Mouse (Mus musculus): ENCODE measurements around the gene Timm8b. TPM values are rescaled to one million over a fixed set of nuclear protein-coding genes. Genes with fewer than 3 reads are reported as not detected.

The Timm8b gene
- polyA plus RNA-seq, 1 experiment from 2014 or later, result 340 TPM

DNA sequence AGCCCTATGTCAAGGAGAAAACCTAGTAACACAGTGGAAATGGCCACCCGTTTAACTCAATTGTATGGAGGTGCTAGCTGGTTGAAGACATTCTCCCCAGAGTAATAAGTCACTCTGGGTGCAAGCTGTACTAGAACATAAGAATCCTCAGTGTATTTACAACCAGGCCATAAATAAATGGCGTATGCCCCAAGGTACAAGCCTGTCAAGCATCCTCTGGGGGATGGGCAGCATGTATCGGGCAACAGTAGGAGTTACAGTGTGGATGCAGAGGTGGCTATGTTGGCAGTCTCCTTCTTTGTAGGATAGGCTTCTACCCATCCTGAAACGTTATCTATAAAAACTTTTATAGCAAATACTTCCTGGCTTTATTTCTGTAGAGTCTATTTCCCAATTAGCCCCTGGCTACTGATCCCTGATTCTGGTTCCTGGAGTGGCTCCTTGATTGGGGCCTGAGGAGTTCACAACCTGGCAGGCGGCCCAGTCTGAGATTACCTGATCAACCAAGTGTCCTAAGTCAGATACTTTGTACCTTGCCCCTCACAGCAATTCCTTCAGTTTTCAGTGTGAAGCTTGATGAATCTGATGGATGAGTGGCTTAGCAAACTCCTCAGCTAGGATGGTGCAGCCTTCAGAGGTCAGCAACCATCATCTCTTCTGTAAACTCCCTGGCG is 18.4 kb upstream of the Timm8b start:
- Histone ChIP-seq H3K9me3 (replicated peaks) (no peaks in the 10 kb centered on the region), H3K27me3 (ENCODE audit: low read depth, poor library complexity, severe bottlenecking) (no peaks in the 10 kb centered on the region), H3K4me1 (peaks cover 4% of the 10 kb centered on the region), H3K4me3 (no peak overlapping the region), H3K36me3 (no peaks in the 10 kb centered on the region), H3K27ac (replicated peaks) (no peak overlapping the region)
- DNase-seq (ENCODE audit: low spot score), result no peak
- WGBS, result 84% methylated on average over 6 of the region's 6 CpGs

DNA sequence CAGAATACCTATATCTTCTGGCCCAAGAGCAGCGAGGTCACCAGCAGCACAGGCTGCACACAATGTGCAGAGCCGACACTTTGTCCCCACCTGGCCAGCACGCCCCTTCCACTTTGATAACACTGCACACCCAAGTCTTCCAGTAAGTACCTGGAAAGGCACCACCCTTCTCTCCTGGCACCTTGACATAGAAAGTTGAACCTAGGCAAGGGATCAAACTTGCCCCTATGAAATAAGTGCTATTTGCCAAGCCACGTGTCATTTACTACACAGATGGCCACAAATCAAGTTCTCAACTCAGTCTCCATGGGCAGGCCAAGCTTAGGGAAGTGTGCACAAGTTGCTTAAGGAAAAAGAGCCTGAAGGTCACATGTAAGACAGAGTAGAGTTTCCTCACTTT is 16.8 kb upstream of the Timm8b start:
- no peaks in the 10 kb centered on the region for H3K36me3 ChIP-seq
- WGBS, result 86% methylated on average over 4 of the region's 4 CpGs
- H3K27me3 ChIP-seq (ENCODE audit: low read depth, poor library complexity, severe bottlenecking), result no peaks in the 10 kb centered on the region

DNA sequence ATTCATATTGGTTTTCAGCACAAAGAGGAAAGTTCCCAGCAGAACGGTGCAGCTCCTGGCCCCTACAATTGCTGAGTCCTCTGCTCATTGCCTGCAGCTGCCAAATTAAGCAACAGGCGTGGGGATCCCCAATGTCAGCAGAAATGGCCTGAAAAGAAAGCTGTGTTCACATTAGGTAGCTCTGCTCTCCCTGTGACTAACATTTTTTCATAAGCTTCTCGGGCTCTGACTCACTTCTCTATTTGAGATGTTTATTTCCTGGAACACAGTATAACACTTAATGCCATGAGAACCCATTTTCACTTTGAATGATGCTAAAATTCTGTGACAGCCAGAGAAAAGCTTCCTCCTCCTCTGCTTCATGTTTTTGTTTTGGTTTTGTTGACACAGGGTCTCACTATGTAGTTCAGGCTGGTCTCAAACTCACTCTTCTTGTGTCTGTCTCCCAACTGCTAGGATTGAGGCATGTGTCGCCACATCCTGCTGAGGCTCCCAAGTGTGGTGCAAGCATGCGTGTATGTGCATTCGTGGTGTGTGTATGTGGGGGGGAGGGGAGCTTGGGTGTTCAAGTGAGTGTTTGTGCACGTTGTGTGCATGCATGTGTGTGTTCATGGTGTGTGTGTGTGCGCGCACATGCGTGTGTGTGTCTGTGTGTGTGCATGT is 12.7 kb upstream of the Timm8b start:
- no peak for DNase-seq (ENCODE audit: low spot score)
- 79% methylated on average over 10 of the region's 10 CpGs for WGBS
- no peaks in the 10 kb centered on the region for H3K4me1 ChIP-seq
- no peaks in the 10 kb centered on the region for H3K27me3 ChIP-seq (ENCODE audit: low read depth, poor library complexity, severe bottlenecking)
- H3K9me3 ChIP-seq (replicated peaks), result no peaks in the 10 kb centered on the region
- H3K36me3 ChIP-seq, result peaks cover 11% of the 10 kb centered on the region
- no peak overlapping the region for H3K4me3 ChIP-seq
- no peak overlapping the region for H3K27ac ChIP-seq (replicated peaks)

More for the DNA sequence above, 16.8 kb upstream of the Timm8b start:
- Histone ChIP-seq H3K27ac (replicated peaks) (no peak overlapping the region), H3K4me1 (no peaks in the 10 kb centered on the region), H3K9me3 (replicated peaks) (no peaks in the 10 kb centered on the region), H3K4me3 (no peak overlapping the region)
- DNase-seq (ENCODE audit: low spot score), result no peak

DNA sequence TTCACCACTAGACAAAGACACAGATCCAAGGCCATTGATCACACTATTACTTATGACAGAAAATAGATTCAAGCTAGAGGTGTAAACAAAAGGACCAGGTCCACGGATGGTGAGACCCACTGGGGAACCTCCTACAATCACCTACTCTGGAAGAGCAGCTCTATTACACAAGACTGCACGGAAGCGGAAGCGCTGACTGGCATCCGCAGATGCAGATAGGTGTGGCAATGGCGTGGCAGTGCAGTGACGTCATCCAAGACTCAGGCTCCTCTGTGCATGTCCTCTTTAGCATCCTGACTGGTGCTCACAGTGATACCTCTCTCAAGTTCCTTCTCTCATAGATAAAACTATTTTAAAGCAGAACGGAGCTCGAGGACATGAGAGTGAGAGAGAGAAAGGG is 10.8 kb upstream of the Timm8b start:
- Histone ChIP-seq H3K27ac (replicated peaks) (no peak overlapping the region), H3K36me3 (peaks cover 31% of the 10 kb centered on the region), H3K4me1 (no peaks in the 10 kb centered on the region), H3K4me3 (no peak overlapping the region), H3K9me3 (replicated peaks) (no peaks in the 10 kb centered on the region), H3K27me3 (ENCODE audit: low read depth, poor library complexity, severe bottlenecking) (no peaks in the 10 kb centered on the region)
- DNase-seq (ENCODE audit: low spot score), result no peak
- 90% methylated on average over 9 of the region's 9 CpGs for WGBS

DNA sequence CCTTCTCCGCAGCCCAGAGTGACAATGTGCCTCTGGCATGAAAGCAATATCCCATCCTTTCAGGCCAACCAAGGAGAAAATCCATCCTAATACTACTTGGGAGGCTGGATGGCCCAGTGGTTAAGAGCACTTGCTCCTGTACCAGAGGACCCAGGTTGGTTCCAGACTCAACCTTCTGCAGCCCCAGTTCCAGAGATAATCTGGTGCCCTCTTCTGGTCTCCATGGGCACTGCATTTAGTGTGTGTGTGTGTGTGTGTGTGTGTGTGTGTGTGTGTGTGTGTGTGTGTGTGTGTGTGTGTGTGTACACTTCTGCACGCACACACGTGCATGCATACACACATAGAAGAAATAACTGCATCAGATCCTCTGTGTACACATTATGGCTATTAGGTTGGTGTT is 10.2 kb upstream of the Timm8b start:
- Histone ChIP-seq H3K27me3 (ENCODE audit: low read depth, poor library complexity, severe bottlenecking) (no peaks in the 10 kb centered on the region), H3K27ac (replicated peaks) (no peak overlapping the region), H3K9me3 (replicated peaks) (no peaks in the 10 kb centered on the region), H3K4me1 (no peaks in the 10 kb centered on the region), H3K4me3 (no peak overlapping the region), H3K36me3 (peaks cover 37% of the 10 kb centered on the region)
- DNase-seq (ENCODE audit: low spot score), result peak; percentile 27
- WGBS, result 69% methylated on average over 3 of the region's 3 CpGs

DNA sequence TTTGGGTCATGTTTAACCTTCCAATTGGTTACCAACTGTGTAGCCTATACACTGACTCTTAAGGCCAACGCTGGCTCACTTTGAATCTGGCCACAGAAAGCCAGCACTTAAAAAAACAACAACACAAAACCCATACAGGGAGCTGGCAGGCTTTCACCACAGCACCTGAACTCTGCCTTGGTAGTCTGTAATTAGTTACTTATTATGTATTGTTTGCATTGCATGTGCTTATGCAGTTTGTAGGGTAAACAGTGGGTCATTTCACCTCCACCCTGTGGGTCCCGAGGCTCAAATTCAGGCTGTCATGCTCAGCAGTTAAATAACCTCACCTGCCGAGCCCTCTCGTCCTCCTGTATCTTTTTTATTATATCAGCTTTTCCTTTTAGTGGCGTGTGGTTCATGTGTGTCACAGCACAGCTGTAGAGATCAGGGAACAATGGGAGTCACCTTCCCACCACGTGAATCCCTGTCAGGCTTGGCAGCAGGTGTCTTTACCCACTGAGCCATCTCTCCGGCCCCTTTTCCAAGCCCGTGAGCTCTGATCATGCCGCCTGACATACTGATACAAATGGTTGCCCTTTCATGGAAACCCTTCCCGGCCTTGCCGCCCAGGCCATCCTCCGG is 8.8 kb upstream of the Timm8b start:
- Histone ChIP-seq H3K27ac (replicated peaks) (no peak overlapping the region), H3K4me1 (no peaks in the 10 kb centered on the region), H3K27me3 (ENCODE audit: low read depth, poor library complexity, severe bottlenecking) (no peaks in the 10 kb centered on the region), H3K4me3 (no peak overlapping the region), H3K9me3 (replicated peaks) (no peaks in the 10 kb centered on the region), H3K36me3 (peaks cover 51% of the 10 kb centered on the region)
- WGBS, result 81% methylated on average over 12 of the region's 12 CpGs
- DNase-seq (ENCODE audit: low spot score), result no peak

DNA sequence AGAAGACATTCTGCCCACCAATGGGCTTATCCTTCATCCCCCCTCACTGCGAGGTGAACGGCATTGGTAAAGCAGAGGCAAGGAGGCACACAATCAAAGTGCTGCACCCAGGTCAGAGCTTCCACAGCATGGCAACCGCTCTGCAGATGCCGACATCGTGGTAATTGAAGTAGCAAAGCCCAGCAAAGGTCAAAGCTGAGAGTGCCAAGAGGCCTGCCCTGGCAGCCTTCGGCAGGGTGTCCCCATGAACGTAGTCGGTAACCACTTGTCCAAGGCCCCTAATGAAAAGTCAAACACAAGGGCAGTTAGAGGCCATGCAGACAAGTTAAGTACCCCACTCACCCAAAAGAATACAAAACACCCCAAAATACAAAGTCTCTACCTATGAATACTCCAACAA is 6.7 kb upstream of the Timm8b start:
- Histone ChIP-seq H3K4me1 (peaks cover 7% of the 10 kb centered on the region), H3K36me3 (peaks cover 59% of the 10 kb centered on the region), H3K27me3 (ENCODE audit: low read depth, poor library complexity, severe bottlenecking) (no peaks in the 10 kb centered on the region), H3K9me3 (replicated peaks) (no peaks in the 10 kb centered on the region), H3K4me3 (no peak overlapping the region), H3K27ac (replicated peaks) (no peak overlapping the region)
- WGBS, result 96% methylated on average over 8 of the region's 8 CpGs
- DNase-seq (ENCODE audit: low spot score), result no peak

DNA sequence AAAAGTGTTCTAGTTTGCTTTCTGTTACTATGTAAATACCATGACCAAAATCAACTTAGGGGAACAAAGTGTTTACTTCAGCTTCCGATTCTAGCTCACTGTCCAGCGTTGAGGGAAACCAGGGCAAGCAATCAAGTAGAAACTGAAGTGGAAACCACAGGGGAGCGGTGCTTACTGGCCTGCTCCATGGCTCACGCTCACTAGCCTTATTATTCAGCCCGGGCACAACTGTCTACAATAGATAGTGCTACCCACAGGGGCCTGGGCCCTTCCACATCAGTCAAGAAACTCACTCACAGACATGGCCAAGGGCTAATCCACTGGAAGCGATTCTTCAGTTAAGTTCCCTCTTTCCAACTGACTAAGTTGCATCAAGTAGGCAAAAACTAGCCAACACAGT is 2.2 kb upstream of the Timm8b start:
- H3K36me3 ChIP-seq, result peaks cover 57% of the 10 kb centered on the region
- WGBS, result 87% methylated on average over 6 of the region's 6 CpGs
- H3K9me3 ChIP-seq (replicated peaks), result no peaks in the 10 kb centered on the region
- no peak overlapping the region for H3K27ac ChIP-seq (replicated peaks)
- peaks cover 31% of the 10 kb centered on the region for H3K4me1 ChIP-seq
- H3K27me3 ChIP-seq (ENCODE audit: low read depth, poor library complexity, severe bottlenecking), result no peaks in the 10 kb centered on the region
- H3K4me3 ChIP-seq, result no peak overlapping the region
- DNase-seq (ENCODE audit: low spot score), result no peak

DNA sequence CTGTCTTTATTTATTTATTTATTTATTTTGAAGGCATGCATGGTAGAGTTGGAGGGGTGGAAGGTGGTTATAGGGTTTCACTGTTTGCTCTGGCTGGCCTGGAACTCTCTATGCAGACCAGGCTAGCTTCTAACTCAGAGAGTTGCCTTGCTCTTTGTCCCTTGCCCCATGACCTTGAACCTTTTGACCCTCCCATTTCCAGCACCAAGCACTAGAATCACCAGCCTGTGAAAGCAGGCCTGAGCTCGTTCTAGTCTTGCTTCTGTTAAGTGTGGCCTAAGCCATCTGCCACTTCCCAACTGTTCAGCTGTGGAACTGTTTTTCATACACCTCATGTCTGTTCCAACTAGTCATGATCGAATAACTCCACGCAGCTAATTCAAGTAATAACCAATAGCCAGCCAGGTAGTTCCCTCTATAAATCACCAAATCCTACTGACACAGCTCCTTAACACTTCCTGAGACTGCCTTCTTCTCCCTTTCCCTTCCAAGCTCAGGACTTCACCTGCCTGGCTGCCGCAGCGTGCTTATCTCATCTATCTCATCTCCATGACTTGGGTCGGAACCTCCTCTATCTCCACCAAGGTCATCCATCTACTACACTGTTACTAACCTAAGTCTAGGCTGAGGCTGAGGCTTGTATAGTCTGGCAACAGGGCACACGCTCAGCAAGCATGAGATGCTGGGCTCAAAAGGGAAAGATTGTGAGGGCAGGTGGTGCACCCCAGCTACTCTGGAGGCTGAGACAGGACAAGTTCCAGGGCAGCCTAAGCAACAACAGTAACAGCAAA is 1.5 kb upstream of the Timm8b start:
- H3K9me3 ChIP-seq (replicated peaks), result no peaks in the 10 kb centered on the region
- H3K4me1 ChIP-seq, result peaks cover 31% of the 10 kb centered on the region
- 93% methylated on average over 7 of the region's 7 CpGs for WGBS
- H3K27me3 ChIP-seq (ENCODE audit: low read depth, poor library complexity, severe bottlenecking), result no peaks in the 10 kb centered on the region
- H3K27ac ChIP-seq (replicated peaks), result no peak overlapping the region
- peak overlapping the region; percentile 92 for H3K4me3 ChIP-seq
- no peak for DNase-seq (ENCODE audit: low spot score)
- peaks cover 55% of the 10 kb centered on the region for H3K36me3 ChIP-seq

DNA sequence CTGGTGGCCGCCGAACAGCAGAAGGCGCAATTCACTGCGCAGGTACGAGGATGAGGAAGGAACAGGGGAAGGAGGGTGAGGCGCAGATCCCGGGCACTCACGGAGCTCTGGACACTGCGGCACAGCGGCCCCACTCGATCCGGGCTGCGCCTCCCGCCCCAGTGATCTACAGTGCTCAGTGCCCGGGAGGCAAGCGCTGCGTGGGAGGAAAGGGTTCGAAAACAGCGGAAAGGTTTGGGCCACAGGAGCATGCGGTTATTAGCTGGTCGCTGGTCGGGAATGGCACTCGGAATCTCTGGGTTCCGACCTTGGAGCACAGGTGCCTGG is 251 bp downstream of the Timm8b start:
- peak overlapping the region; percentile 94 for H3K27ac ChIP-seq (replicated peaks)
- WGBS, result under 1% methylated on average over 24 of the region's 24 CpGs
- no peaks in the 10 kb centered on the region for H3K27me3 ChIP-seq (ENCODE audit: low read depth, poor library complexity, severe bottlenecking)
- no peaks in the 10 kb centered on the region for H3K9me3 ChIP-seq (replicated peaks)
- DNase-seq (ENCODE audit: low spot score), result no peak
- H3K4me3 ChIP-seq, result peak overlapping the region; percentile 92
- H3K36me3 ChIP-seq, result peaks cover 55% of the 10 kb centered on the region
- peaks cover 31% of the 10 kb centered on the region for H3K4me1 ChIP-seq

DNA sequence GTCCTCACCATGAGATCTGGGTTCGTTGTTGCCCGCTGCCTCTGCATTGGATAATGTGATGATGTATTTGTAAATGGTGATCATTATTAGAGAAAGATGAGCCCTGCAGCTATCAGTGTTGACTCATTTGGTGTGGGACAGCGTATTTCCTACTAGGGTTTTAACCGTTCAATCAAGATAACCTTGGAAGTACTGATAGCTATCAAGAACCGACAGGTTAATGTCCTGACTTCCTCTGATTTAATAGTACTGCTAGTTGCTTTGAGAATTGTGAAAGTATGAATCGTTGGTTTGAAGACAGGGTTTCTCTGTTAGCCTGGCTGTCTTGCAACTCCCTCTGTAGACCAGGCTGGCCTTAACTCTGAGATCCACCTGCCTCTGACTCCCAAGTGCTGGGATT is 628 bp downstream of the Timm8b start:
- 5% methylated on average over 6 of the region's 6 CpGs for WGBS
- Histone ChIP-seq H3K27me3 (ENCODE audit: low read depth, poor library complexity, severe bottlenecking) (no peaks in the 10 kb centered on the region), H3K4me3 (peak overlapping the region; percentile 92), H3K9me3 (replicated peaks) (no peaks in the 10 kb centered on the region), H3K36me3 (peaks cover 55% of the 10 kb centered on the region), H3K27ac (replicated peaks) (peak overlapping the region; percentile 94), H3K4me1 (peaks cover 31% of the 10 kb centered on the region)
- DNase-seq (ENCODE audit: low spot score), result no peak

DNA sequence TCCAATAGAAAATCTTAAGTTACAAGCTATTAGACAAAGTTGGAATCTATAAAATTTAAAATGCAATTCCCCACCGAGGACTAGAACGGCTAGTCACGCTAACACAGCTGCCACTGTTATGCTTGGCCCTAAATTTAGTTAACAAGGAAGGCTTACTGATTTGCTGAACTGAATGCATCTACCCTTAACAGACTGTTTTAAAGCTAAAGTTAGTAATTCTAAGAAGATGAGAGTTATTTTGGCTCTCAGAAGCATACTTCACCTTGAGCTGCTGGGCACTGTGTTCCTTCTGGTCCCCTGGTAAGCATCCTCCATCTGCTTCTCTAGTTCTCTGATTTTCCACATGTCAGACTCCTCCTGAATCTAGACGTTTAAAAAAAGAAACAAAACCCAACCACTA is 8.4 kb downstream of the Timm8b start:
- no peak for DNase-seq (ENCODE audit: low spot score)
- Histone ChIP-seq H3K9me3 (replicated peaks) (no peaks in the 10 kb centered on the region), H3K27ac (replicated peaks) (no peak overlapping the region), H3K27me3 (ENCODE audit: low read depth, poor library complexity, severe bottlenecking) (no peaks in the 10 kb centered on the region), H3K4me3 (no peak overlapping the region), H3K4me1 (peaks cover 14% of the 10 kb centered on the region), H3K36me3 (peaks cover 81% of the 10 kb centered on the region)
- 93% methylated on average over 4 of the region's 4 CpGs for WGBS

DNA sequence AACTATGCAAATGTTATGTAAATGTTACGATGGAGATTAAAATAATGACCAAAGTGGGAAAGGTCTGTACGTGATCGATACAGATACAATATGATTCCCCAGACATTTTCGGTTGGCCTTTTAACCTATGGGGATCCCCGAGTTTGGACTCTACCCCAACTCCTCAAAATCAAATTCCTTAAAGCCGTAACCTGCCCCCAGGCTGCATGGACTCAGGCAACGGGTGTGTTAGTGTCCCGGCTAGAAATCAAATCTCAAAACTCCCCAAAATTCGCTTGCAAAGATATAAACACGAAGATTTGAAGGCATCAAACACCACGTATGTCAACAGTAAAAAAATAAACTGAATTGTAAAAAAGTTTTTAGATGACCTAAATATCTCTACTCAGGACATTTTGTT is 12.5 kb downstream of the Timm8b start:
- no peak for DNase-seq (ENCODE audit: low spot score)
- Histone ChIP-seq H3K4me1 (peaks cover 18% of the 10 kb centered on the region), H3K4me3 (peak overlapping the region; percentile 89), H3K27me3 (ENCODE audit: low read depth, poor library complexity, severe bottlenecking) (no peaks in the 10 kb centered on the region), H3K36me3 (peaks cover 41% of the 10 kb centered on the region), H3K9me3 (replicated peaks) (no peaks in the 10 kb centered on the region), H3K27ac (replicated peaks) (peak overlapping the region; percentile 96)
- WGBS, result 48% methylated on average over 11 of the region's 11 CpGs
